In genomic region chr17:56141702-56142605, GRCm38 (mm10) we compare ENCODE assay signal across 8 mouse cellular contexts. TPM values are rescaled to one million over a fixed set of nuclear protein-coding genes. Genes with fewer than 3 reads are reported as not detected.
DNase-seq lines count a peak whose midpoint lies in the region; ATAC-seq lines count a peak whose summit lies in the region.

No protein-coding gene starts in this region.

- ATAC-seq in forebrain, embryonic 16.5 days = peak; percentile 37
- peak; percentile 62 for ATAC-seq in neural tube, embryonic 11.5 days (ENCODE audit: insufficient read depth, low FRiP score, low TSS enrichment)

- under 1% methylated on average over 45 of the region's 47 CpGs for WGBS in forebrain, embryonic 16.5 days
- WGBS in neural tube, embryonic 11.5 days = under 1% methylated on average over 38 of the region's 47 CpGs

- no peaks in the 10 kb centered on the region for H3K36me3 ChIP-seq in forebrain, embryonic 16.5 days (ENCODE audit: control insufficient read depth, insufficient read depth)
- H3K36me3 ChIP-seq in neural tube, embryonic 11.5 days (ENCODE audit: control insufficient read depth, insufficient read depth, low read length) = no peaks in the 10 kb centered on the region

- intact Hi-C loops in left cerebral cortex, postnatal 36 days (cut with DNase I) = no loop called here

- peak overlapping the region; percentile 52 for H3K4me3 ChIP-seq in forebrain, embryonic 16.5 days (replicated peaks; ENCODE audit: low read length)
- peak overlapping the region; percentile 35 for H3K4me3 ChIP-seq in neural tube, embryonic 11.5 days (ENCODE audit: low read depth, low read length)

- H3K4me2 ChIP-seq in forebrain, embryonic 16.5 days (ENCODE audit: low read length) = peak overlapping the region; percentile 67
- H3K4me2 ChIP-seq in neural tube, embryonic 11.5 days (ENCODE audit: low read depth) = peak overlapping the region; percentile 54

- H3K9ac ChIP-seq in forebrain, embryonic 16.5 days (replicated peaks; ENCODE audit: low read depth, low read length) = peak overlapping the region; percentile 53
- H3K9ac ChIP-seq in neural tube, embryonic 11.5 days (ENCODE audit: low read length) = peak overlapping the region; percentile 38; the same call in 1 of the 2 replicates

- H3K27me3 ChIP-seq in forebrain, embryonic 16.5 days (replicated peaks; ENCODE audit: control insufficient read depth, insufficient read depth, low read length) = peaks cover 6% of the 10 kb centered on the region
- H3K27me3 ChIP-seq in neural tube, embryonic 11.5 days (ENCODE audit: control insufficient read depth, insufficient read depth, low read length) = peaks cover 48% of the 10 kb centered on the region

- no peak overlapping the region for H3K27ac ChIP-seq in forebrain, embryonic 16.5 days (ENCODE audit: low read length)
- peak overlapping the region; percentile 49; the same call in 1 of the 2 replicates for H3K27ac ChIP-seq in neural tube, embryonic 11.5 days (ENCODE audit: low read depth, low read length)

- H3K9me3 ChIP-seq in forebrain, embryonic 16.5 days (ENCODE audit: control insufficient read depth, low read length) = no peaks in the 10 kb centered on the region
- H3K9me3 ChIP-seq in neural tube, embryonic 11.5 days (ENCODE audit: control insufficient read depth, low read length) = no peaks in the 10 kb centered on the region

- DNase-seq in kidney, postnatal 4 days = peak; percentile 62 to 63
- no peak for DNase-seq in kidney, adult 11 months
- DNase-seq in cerebellum, adult 8-10 months = peak; percentile 67
- peak; percentile 69 to 74 for DNase-seq in left cerebral cortex, postnatal 36 days (ENCODE audit: low spot score in 2 of 2)
- DNase-seq in neural tube, embryonic 11.5 days (ENCODE audit: low spot score) = peak; percentile 76
- no peak for DNase-seq in spleen, adult 12 weeks (ENCODE audit: low spot score)
- DNase-seq in lung, postnatal 4 days = no peak

- peaks cover 30% of the 10 kb centered on the region for H3K4me1 ChIP-seq in forebrain, embryonic 16.5 days (replicated peaks; ENCODE audit: control insufficient read depth, insufficient read depth, low read length)
- peaks cover 14% of the 10 kb centered on the region for H3K4me1 ChIP-seq in neural tube, embryonic 11.5 days (ENCODE audit: control insufficient read depth, insufficient read depth, low read length)

RNA-seq across cellular contexts. Expression of gene Sema6b, which starts 1.8 kb away (rescaled TPM):
- 10.1 and 10.7 TPM in 2 replicates for polyA plus RNA-seq in forebrain, embryonic 16.5 days (2015; fragmentation: Nextera tagmentation; extraction: Ambion mirVana)
- total RNA-seq in left cerebral cortex, postnatal 36 days (2021) = 100 to 1,000 TPM; 131 to 144 TPM
- 3.9 and 4.3 TPM in 2 replicates for polyA plus RNA-seq in neural tube, embryonic 11.5 days (2014; fragmentation: Nextera tagmentation; extraction: Ambion mirVana)

RNA-seq across cellular contexts. Expression of gene Lrg1, which starts 20.2 kb away (rescaled TPM):
- 0.22 TPM in 1 of 2 replicates, not detected in the other for polyA plus RNA-seq in forebrain, embryonic 16.5 days (2015; fragmentation: Nextera tagmentation; extraction: Ambion mirVana)
- 1 to 10 TPM; 4.2 to 5.4 TPM for total RNA-seq in left cerebral cortex, postnatal 36 days (2021)
- polyA plus RNA-seq in neural tube, embryonic 11.5 days (2014; fragmentation: Nextera tagmentation; extraction: Ambion mirVana) = not detected in 2 replicates

RNA-seq across cellular contexts. Expression of gene Tnfaip8l1, which starts 20.3 kb away (rescaled TPM):
- polyA plus RNA-seq in forebrain, embryonic 16.5 days (2015; fragmentation: Nextera tagmentation; extraction: Ambion mirVana) = 10.1 and 10.2 TPM in 2 replicates
- 1 to 10 TPM; 7.9 to 8.5 TPM for total RNA-seq in left cerebral cortex, postnatal 36 days (2021)
- polyA plus RNA-seq in neural tube, embryonic 11.5 days (2014; fragmentation: Nextera tagmentation; extraction: Ambion mirVana) = 10.2 and 11.0 TPM in 2 replicates

RNA-seq across cellular contexts. Expression of gene Plin5, which starts 24.6 kb away (rescaled TPM):
- polyA plus RNA-seq in forebrain, embryonic 16.5 days (2015; fragmentation: Nextera tagmentation; extraction: Ambion mirVana) = 0.67 and 1.4 TPM in 2 replicates
- under 1 TPM; 0.59 to 0.99 TPM for total RNA-seq in left cerebral cortex, postnatal 36 days (2021)
- 0.16 and 0.23 TPM in 2 replicates for polyA plus RNA-seq in neural tube, embryonic 11.5 days (2014; fragmentation: Nextera tagmentation; extraction: Ambion mirVana)

RNA-seq across cellular contexts. Expression of gene Plin4, which starts 32.4 kb away (rescaled TPM):
- 0.09 and 0.14 TPM in 2 replicates for polyA plus RNA-seq in forebrain, embryonic 16.5 days (2015; fragmentation: Nextera tagmentation; extraction: Ambion mirVana)
- total RNA-seq in left cerebral cortex, postnatal 36 days (2021) = 1 to 10 TPM; 2.9 to 6.4 TPM
- polyA plus RNA-seq in neural tube, embryonic 11.5 days (2014; fragmentation: Nextera tagmentation; extraction: Ambion mirVana) = 0.13 TPM in 1 of 2 replicates, not detected in the other

Comparison
In these comparisons a context has a peak if more than half of its experiments do, and no peak if none do; other contexts are left out.
1. DNase-seq: peak in kidney, postnatal 4 days (2 of 2), cerebellum, adult 8-10 months (single experiment), left cerebral cortex, postnatal 36 days (2 of 2) and neural tube, embryonic 11.5 days (single experiment); none in kidney, adult 11 months (single experiment), spleen, adult 12 weeks (single experiment) and lung, postnatal 4 days (0 of 2).